Mouse (Mus musculus): ENCODE measurements around the gene Nup133.

DNA sequence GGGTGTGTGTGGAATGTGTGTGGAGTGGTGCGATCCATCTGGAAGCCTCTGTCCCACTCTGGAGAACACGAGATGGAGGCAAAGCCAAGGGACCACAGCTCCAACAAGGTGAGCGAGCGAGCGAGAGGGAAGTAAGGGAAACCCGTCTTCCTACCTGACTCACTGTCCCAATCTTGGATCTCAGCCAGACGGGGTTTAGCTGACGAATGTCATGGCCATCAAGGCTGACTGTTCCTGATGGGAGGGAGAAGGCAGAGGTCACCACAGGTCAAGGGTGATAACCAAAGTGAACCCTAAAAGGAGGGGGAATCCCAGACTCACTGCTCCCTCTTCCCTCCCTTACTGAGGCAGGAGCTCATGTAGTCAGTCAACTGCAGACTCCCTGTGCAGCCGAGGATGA is 11.0 kb upstream of the Nup133 start:
- TF ChIP-seq POLR2A (IDR thresholded peaks at IDR 0.05; ENCODE audit: low read depth, low read length): no peak
- TF ChIP-seq CTCF (IDR thresholded peaks at IDR 0.05; ENCODE audit: extremely low read depth, insufficient read depth, insufficient read length, insufficient replicate concordance): no peak

Measured in spleen, adult 2 months (tissue).